Mouse (Mus musculus) induced T-regulatory cell, adult 2 months (primary cell): ENCODE results near the gene Gm10354.
"Not testable (repeated sequence)": the region's sequence is repeated elsewhere in the genome, so short reads cannot be mapped to it uniquely, and the experiment has no call there.

Experiments used
- DNase-seq: peaks from one replicate; pipeline ENCODE4 v3.0.0-alpha.2; 2012; ENCODE audit warnings: low read depth

Gene Gm10354

GRCm38 (mm10) chr5:14955928-14956706 is 22.6 kb downstream of the Gm10354 start:
- not testable (repeated sequence) for DNase-seq

DNA sequence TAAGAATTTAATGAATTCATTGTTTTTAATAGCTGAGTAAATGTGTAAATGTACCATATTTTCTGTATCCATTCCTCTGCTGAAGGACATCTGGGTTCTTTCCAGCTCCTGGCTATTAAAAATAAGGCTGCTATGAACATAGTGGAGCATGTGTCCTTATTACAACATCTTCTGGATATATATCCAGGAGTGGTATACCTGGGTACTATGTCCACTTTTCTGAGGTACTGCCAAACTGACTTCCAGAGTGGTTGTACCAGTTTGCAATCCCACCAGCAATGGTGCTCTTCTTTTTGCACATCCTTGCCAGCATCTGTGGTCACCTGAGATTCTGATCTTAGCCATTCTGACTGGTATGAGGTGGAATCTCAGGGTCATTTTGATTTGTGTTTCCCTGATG is 25.1 kb downstream of the Gm10354 start:
- DNase-seq: not testable (repeated sequence)

- not testable (repeated sequence) for DNase-seq
These were observed 26.0 kb downstream of the Gm10354 start for GRCm38 (mm10) chr5:14952749-14953148.

DNA sequence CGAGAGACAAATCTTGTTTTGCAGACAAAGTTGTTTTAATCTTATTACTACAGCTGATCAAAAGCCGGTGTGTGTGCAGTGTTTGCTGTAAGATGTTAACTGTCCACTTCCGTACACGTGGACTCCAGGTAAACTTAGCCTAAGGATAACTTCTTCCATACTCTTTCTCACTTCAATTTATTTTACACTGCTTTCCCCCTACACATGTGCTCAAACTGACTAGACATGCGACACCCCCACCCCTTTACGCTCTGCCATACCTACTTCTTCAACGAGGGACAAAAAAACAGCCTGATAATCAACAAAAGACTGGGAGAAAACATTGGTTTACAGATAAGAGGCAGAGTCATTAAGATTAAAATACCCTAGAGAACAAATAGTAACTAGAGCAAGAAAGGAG is 26.9 kb downstream of the Gm10354 start:
- DNase-seq: not testable (repeated sequence)

DNA sequence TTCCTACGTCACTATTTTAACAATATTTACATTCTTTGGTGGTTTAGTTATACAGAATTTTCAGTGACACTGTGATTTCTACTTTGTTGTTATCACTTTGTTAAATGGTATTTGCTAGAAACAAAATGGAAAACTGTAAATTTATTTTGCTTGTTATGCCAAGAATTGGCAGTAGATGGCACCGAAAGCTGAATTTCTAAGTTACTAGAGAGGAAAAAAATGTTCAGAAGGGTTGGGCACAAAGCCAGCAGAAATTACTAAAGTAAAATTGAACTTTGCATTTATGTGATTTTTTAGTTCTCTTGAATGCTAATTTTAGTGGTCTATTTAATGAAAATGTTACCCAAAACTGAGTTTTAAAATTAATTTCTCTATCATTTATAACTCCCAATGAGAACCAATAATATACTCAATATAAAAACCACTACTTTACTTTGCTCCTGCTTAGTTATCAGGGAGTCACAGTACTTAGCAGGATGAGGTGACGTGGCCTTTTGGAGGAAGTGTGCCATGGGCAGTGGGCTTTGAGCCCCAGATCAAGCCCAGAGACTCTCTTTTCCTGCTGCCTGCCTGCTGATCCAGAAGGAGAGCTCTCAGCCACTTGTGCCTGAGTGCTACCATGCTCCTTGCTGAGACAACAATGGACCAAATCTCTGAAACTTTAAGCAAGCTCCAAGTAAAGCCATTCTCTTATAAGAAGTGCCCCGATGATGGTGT is 31.1 kb downstream of the Gm10354 start:
- DNase-seq: not testable (repeated sequence)

DNA sequence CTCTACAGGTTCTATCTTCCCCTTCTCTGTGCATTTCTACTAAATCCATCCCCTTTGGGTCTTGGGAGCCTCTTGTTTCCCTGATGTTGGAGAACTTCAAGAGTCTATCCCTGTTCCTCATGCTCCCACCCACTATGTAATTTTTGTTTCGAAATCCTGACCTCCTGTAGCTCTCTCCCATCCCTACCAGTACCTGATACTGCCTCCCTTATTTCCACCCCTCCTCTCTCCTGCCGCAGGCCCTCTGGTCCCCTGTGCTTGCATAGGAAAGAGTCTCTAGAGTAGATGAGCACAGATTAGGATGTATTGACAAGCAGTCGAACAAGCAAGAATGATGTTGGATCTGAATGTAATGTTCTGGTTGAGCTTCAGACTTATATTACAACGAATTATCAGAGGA is 33.2 kb downstream of the Gm10354 start:
- DNase-seq: not testable (repeated sequence)

DNA sequence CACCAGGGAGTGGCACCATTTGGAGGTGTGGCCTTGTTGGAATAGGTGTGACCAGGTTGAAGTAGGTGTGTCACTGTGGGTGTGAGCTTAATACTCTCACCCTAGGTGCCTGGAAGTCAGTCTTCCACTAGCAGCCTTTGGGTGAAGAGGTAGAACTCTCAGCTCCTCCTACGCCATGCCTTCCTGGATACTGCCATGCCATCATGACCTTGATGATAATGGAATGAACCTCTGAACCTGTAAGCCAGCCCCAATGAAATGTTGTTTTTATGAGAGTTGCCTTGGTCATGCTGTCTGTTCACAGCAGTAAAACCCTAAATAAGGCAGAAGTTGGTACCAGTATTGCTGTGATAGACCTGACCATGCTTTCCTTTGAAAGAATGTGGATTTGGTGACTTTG is 37.7 kb downstream of the Gm10354 start:
- not testable (repeated sequence) for DNase-seq

DNA sequence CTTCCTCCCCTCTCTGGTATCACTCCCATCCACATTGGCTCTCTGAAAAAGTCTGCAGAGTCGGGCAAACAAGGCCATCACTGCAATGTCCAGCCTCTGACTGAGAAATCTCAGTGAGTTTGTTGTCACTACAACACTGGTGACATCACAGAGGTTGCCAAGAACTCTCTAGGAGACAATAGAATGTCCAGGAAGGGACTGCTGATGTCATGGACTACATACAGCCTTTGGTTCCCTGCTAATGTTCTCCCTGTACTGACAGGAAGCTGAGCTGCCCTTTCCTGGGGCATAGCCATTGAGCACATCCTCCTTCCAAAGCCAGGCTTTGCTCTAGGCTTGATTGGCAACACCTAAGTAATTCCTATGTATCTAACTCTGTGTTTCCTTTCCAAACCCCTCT is 40.4 kb downstream of the Gm10354 start, which contains the start of gene Speer4e:
TSS of gene Speer4e (minus strand) at position 101 of the 400 bp plus-strand sequence.
- not testable (repeated sequence) for DNase-seq

GRCm38 (mm10) chr5:14933721-14934120 is 45.0 kb downstream of the Gm10354 start:
- DNase-seq: not testable (repeated sequence)

DNA sequence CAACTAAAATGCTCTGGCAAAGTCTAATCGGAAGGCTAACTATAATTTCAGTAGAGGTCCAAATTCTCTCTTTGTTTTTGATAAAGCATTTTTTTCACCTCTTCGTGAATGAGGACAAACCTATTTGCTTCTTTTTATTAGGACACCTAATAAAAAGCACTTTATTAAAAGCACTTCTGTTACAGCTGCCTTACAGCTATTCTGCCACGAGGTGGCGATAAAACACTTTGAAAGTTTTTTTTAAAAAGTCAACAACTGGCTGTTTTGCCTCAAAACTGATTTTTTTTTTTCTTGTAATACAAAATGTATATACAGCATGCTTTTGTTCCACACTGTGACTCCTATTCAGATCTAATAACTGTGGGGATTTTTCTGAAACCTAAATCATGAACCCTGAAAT is 51.7 kb downstream of the Gm10354 start:
- not testable (repeated sequence) for DNase-seq
